In the genomic region with DNA sequence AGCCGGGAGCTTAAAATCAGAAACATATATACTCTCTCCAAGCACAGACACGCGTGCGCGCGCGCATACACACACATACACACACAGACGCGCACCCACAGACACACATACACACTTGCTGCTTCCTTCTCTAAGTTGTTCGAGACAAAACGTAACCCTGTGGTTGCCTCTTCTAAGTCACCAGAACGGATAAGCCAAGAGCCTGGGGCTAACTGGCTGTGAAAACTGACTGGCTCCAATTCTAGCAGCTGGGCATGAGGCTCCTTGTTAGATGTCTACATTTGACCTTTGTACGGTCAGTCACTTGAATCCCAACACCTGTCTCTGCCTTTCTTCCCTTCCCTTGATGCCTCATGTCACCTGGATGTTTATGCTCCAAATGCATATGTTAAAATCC, we compare ENCODE assay signal across 9 mouse cellular contexts. TPM values are rescaled to one million over a fixed set of nuclear protein-coding genes. Genes with fewer than 3 reads are reported as not detected.
DNase-seq lines count a peak whose midpoint lies in the region; ATAC-seq and TF ChIP-seq lines count a peak whose summit lies in the region.
"Had no signal": no experiment of that assay in that cellular context is flagged by ENCODE, and none has a peak within 500 bp of the region (broad histone marks: within the 10 kb centered on the region; RNA-seq: fewer than 3 reads in every experiment).

No protein-coding gene starts in this region.

- no peaks in the 10 kb centered on the region for H3K36me3 ChIP-seq in lung, embryonic 15.5 days
- H3K36me3 ChIP-seq in hindbrain, postnatal 0 days (ENCODE audit: insufficient read depth, low read length): no peaks in the 10 kb centered on the region
- no peaks in the 10 kb centered on the region for H3K36me3 ChIP-seq in stomach, embryonic 15.5 days

- peak overlapping the region; percentile 94 for H3K27ac ChIP-seq in cerebellum, adult 2 months (ENCODE audit: insufficient read depth, low read length)
- no peak overlapping the region for H3K27ac ChIP-seq in lung, embryonic 15.5 days
- peak overlapping the region; percentile 78; the same call in 1 of the 2 replicates for H3K27ac ChIP-seq in hindbrain, postnatal 0 days
- H3K27ac ChIP-seq in stomach, embryonic 15.5 days: no peak overlapping the region

- H3K9ac ChIP-seq in lung, embryonic 15.5 days: no peak overlapping the region
- H3K9ac ChIP-seq in hindbrain, postnatal 0 days (replicated peaks; ENCODE audit: low read length): peak overlapping the region; percentile 61
- H3K9ac ChIP-seq in stomach, embryonic 15.5 days: no peak overlapping the region

- no peaks in the 10 kb centered on the region for H3K9me3 ChIP-seq in lung, embryonic 15.5 days
- H3K9me3 ChIP-seq in hindbrain, postnatal 0 days (ENCODE audit: low read length): no peaks in the 10 kb centered on the region
- H3K9me3 ChIP-seq in stomach, embryonic 15.5 days: no peaks in the 10 kb centered on the region

- 11% methylated on average over 13 of the region's 13 CpGs for WGBS in cerebellum, adult 2 months
- WGBS in lung, embryonic 15.5 days: 21% methylated on average over 13 of the region's 13 CpGs
- WGBS in hindbrain, postnatal 0 days: 16% methylated on average over 13 of the region's 13 CpGs
- WGBS in stomach, embryonic 15.5 days: 30% methylated on average over 13 of the region's 13 CpGs

- no peak for TF ChIP-seq CTCF in cerebellum, adult 2 months (IDR thresholded peaks at IDR 0.05; ENCODE audit: borderline replicate concordance, insufficient read depth, low read depth, low read length)
- TF ChIP-seq CTCF in hindbrain, postnatal 0 days (IDR thresholded peaks at IDR 0.05; ENCODE audit: low read depth): no peak

- no peak for TF ChIP-seq POLR2A in cerebellum, adult 2 months (IDR thresholded peaks at IDR 0.05; ENCODE audit: borderline replicate concordance, insufficient read depth, low read length)

- no peaks in the 10 kb centered on the region for H3K27me3 ChIP-seq in cerebellum, adult 2 months (ENCODE audit: control insufficient read depth, insufficient read depth, low read length)
- peaks cover 65% of the 10 kb centered on the region for H3K27me3 ChIP-seq in lung, embryonic 15.5 days
- 0 out of 2 replicates have a peak, but pooled peaks cover 3% of the 10 kb centered on the region for H3K27me3 ChIP-seq in hindbrain, postnatal 0 days (ENCODE audit: insufficient read depth, low read length)
- H3K27me3 ChIP-seq in stomach, embryonic 15.5 days (replicated peaks): peaks cover 57% of the 10 kb centered on the region

- no peak for DNase-seq in cerebellum, adult 2 months
- no peak for DNase-seq in cerebellum, postnatal 4 days (ENCODE audit: low spot score in 2 of 2)
- DNase-seq in lung, postnatal 10 days: no peak
- no peak for DNase-seq in hindbrain, postnatal 0 days (ENCODE audit: low spot score)
- DNase-seq in left cerebral cortex, adult 8-10 months (ENCODE audit: low spot score in 2 of 2): no peak
- DNase-seq in adrenal gland, postnatal 14 days: no peak

- H3K4me3 ChIP-seq in cerebellum, adult 2 months (replicated peaks; ENCODE audit: insufficient read depth, low read depth, low read length): peak overlapping the region; percentile 74
- no peak overlapping the region for H3K4me3 ChIP-seq in lung, embryonic 15.5 days
- peak overlapping the region; percentile 59 for H3K4me3 ChIP-seq in hindbrain, postnatal 0 days (ENCODE audit: low read length)
- H3K4me3 ChIP-seq in stomach, embryonic 15.5 days (replicated peaks): no peak overlapping the region; the same call in 1 of the 2 replicates
- H3K4me3 ChIP-seq: myocyte had no signal

- no peak for ATAC-seq in lung, embryonic 15.5 days (ENCODE audit: borderline replicate concordance, extremely low read depth, low FRiP score, low TSS enrichment)
- ATAC-seq in hindbrain, postnatal 0 days: no peak
- no peak for ATAC-seq in stomach, embryonic 15.5 days (ENCODE audit: insufficient read depth, low FRiP score, low read depth)

- H3K4me2 ChIP-seq in lung, embryonic 15.5 days: peak overlapping the region; percentile 60; the same call in 1 of the 2 replicates
- peak overlapping the region; percentile 87 for H3K4me2 ChIP-seq in hindbrain, postnatal 0 days (ENCODE audit: low read depth, low read length)
- peak overlapping the region; percentile 58 for H3K4me2 ChIP-seq in stomach, embryonic 15.5 days

- H3K4me1 ChIP-seq in cerebellum, adult 2 months (ENCODE audit: control insufficient read depth, insufficient read depth, low read length): peaks cover 14% of the 10 kb centered on the region
- H3K4me1 ChIP-seq in lung, embryonic 15.5 days: peaks cover 20% of the 10 kb centered on the region
- H3K4me1 ChIP-seq in hindbrain, postnatal 0 days (ENCODE audit: insufficient read depth, low read length): no peaks in the 10 kb centered on the region
- peaks cover 23% of the 10 kb centered on the region; the same call in 1 of the 2 replicates for H3K4me1 ChIP-seq in stomach, embryonic 15.5 days

RNA-seq across cellular contexts. Expression of a gene that starts 0.5 kb away (rescaled TPM):
- 16.5 and 17.4 TPM in 2 replicates for polyA plus RNA-seq in cerebellum, adult 2 months (2012; rRNA removed)
- polyA plus RNA-seq in lung, embryonic 15.5 days (2015; fragmentation: Nextera tagmentation; extraction: Ambion mirVana): 0.38 and 0.41 TPM in 2 replicates
- total RNA-seq in hindbrain, postnatal 0 days (2014; rRNA removed): 17.4 and 21.5 TPM in 2 replicates
- polyA plus RNA-seq in hindbrain, postnatal 0 days (2015; fragmentation: Nextera tagmentation; extraction: Ambion mirVana): 5.5 and 6.8 TPM in 2 replicates
- polyA plus RNA-seq in stomach, embryonic 15.5 days (2015; fragmentation: Nextera tagmentation; extraction: Ambion mirVana): 0.80 and 1.1 TPM in 2 replicates
- 100 to 1,000 TPM; 163 to 249 (median 201) TPM for total RNA-seq in left cerebral cortex, adult 8-10 months (2022)
- total RNA-seq in adrenal gland, postnatal 14 days (2021): 0.93 and 1.1 TPM in 2 replicates

Comparison
In these comparisons a context has a peak if more than half of its experiments do, and no peak if none do; other contexts are left out.
1. H3K27ac ChIP-seq: peak in cerebellum, adult 2 months (single experiment) and hindbrain, postnatal 0 days (single experiment); none in lung, embryonic 15.5 days (single experiment) and stomach, embryonic 15.5 days (single experiment).
2. H3K4me3 ChIP-seq: peak in cerebellum, adult 2 months (single experiment) and hindbrain, postnatal 0 days (single experiment); none in lung, embryonic 15.5 days (single experiment) and stomach, embryonic 15.5 days (single experiment).
3. Peak in every context shown above with its lines, with median percentiles within 50 percentile points of each other: H3K4me2 ChIP-seq.